In genomic region chr15:83337903-83338870, GRCm38 (mm10) we compare ENCODE assay signal across 12 mouse cellular contexts. TPM values are rescaled to one million over a fixed set of nuclear protein-coding genes. Genes with fewer than 3 reads are reported as not detected.
A peak's percentile ranks its signal among the peaks of the same experiment; 100 is the strongest.
DNase-seq lines count a peak whose midpoint lies in the region; ATAC-seq lines count a peak whose summit lies in the region.
"Had no signal": no experiment of that assay in that cellular context is flagged by ENCODE, and none has a peak within 500 bp of the region (broad histone marks: within the 10 kb centered on the region; RNA-seq: fewer than 3 reads in every experiment).

No protein-coding gene starts in this region.

- H3K4me1 ChIP-seq in heart, embryonic 12.5 days (replicated peaks), result 0 out of 2 replicates have a peak, but pooled peaks cover 4% of the 10 kb centered on the region
- H3K4me1 ChIP-seq: embryonic facial prominence, embryonic 13.5 days; hindbrain, embryonic 12.5 days had no signal

- H3K4me2 ChIP-seq in heart, embryonic 12.5 days, result no peak overlapping the region
- H3K4me2 ChIP-seq: embryonic facial prominence, embryonic 13.5 days; hindbrain, embryonic 12.5 days had no signal

- H3K4me3 ChIP-seq in heart, embryonic 12.5 days, result no peak overlapping the region
- H3K4me3 ChIP-seq: embryonic facial prominence, embryonic 13.5 days; hindbrain, embryonic 12.5 days had no signal

- peak; percentile 91 for ATAC-seq in heart, embryonic 12.5 days (ENCODE audit: insufficient number of reproducible peaks, low FRiP score)

- intact Hi-C loops in heart, postnatal 36 days (cut with DNase I), result no loop called here

- DNase-seq in heart, postnatal 36 days, result no peak
- peak; percentile 53 for DNase-seq in 3134 (ENCODE audit: extremely low read depth, insufficient read length, low spot score)
- peak; percentile 54 for DNase-seq in gonadal fat pad, adult 2 months (ENCODE audit: low read depth)
- peak; percentile 63 for DNase-seq in lung, postnatal 36 days
- DNase-seq in adrenal gland, postnatal 4 days (ENCODE audit: low spot score in 2 of 2), result no peak
- DNase-seq in retina, postnatal 1 day, result no peak
- DNase-seq in thymus, postnatal 10 days (ENCODE audit: low spot score in 2 of 2), result no peak
- DNase-seq: cerebellum, adult 2 months; thymus, postnatal 4 days had no signal

- WGBS in heart, embryonic 12.5 days, result 66% methylated on average over 8 of the region's 8 CpGs

- peaks cover 64% of the 10 kb centered on the region for H3K36me3 ChIP-seq in heart, embryonic 12.5 days

- peak overlapping the region; percentile 27; the same call in 1 of the 2 replicates for H3K27ac ChIP-seq in heart, embryonic 12.5 days (ENCODE audit: poor library complexity, severe bottlenecking)
- H3K27ac ChIP-seq: embryonic facial prominence, embryonic 13.5 days; hindbrain, embryonic 12.5 days had no signal

- H3K9me3 ChIP-seq in heart, embryonic 12.5 days (replicated peaks), result no peaks in the 10 kb centered on the region
- H3K9me3 ChIP-seq: embryonic facial prominence, embryonic 13.5 days; hindbrain, embryonic 12.5 days had no signal

- no peak overlapping the region for H3K9ac ChIP-seq in heart, embryonic 12.5 days
- H3K9ac ChIP-seq: embryonic facial prominence, embryonic 13.5 days; hindbrain, embryonic 12.5 days had no signal

- H3K27me3 ChIP-seq in heart, embryonic 12.5 days (replicated peaks), result no peaks in the 10 kb centered on the region
- H3K27me3 ChIP-seq: embryonic facial prominence, embryonic 13.5 days; hindbrain, embryonic 12.5 days had no signal

RNA-seq across cellular contexts. Expression of gene Arfgap3, which starts 11.9 kb away (rescaled TPM):
- 29.4 and 31.6 TPM in 2 replicates for polyA plus RNA-seq in heart, embryonic 12.5 days (2016; fragmentation: Nextera tagmentation; extraction: Ambion mirVana)
- total RNA-seq in heart, postnatal 36 days (2021), result 10 to 100 TPM; 11.0 to 12.2 TPM
- polyA plus RNA-seq in gonadal fat pad, adult 2 months (2012; rRNA removed), result 53.5 and 66.1 TPM in 2 replicates
- total RNA-seq in adrenal gland, postnatal 4 days (2021), result 10 to 100 TPM; 36.0 to 36.7 TPM

Comparison
In these comparisons a context has a peak if more than half of its experiments do, and no peak if none do; other contexts are left out.
1. DNase-seq: peak in 3134 (single experiment), gonadal fat pad, adult 2 months (single experiment) and lung, postnatal 36 days (single experiment); none in heart, postnatal 36 days (0 of 2), adrenal gland, postnatal 4 days (0 of 2), retina, postnatal 1 day (single experiment) and thymus, postnatal 10 days (0 of 2).